Mouse (Mus musculus) hindbrain, embryonic 15.5 days (tissue): ENCODE measurements around the gene Zfp52. TPM values are rescaled to one million over a fixed set of nuclear protein-coding genes. Genes with fewer than 3 reads are reported as not detected.

ENCODE experiments used
- ATAC-seq: fragments of 200-750 bp; cut with Nextera tagmentation; 2 replicates; pipeline ENCODE4 v1.8.0; 2017; ENCODE audit warnings: low read depth, moderate number of reproducible peaks, moderate TSS enrichment; ENCODE audit not compliant: low FRiP score
- H3K27ac ChIP-seq: fragments of 300-500 bp; sonication (generic); replicated peaks from 2 replicates; pipeline ENCODE4 v1.5.1; 2015; ENCODE audit warnings: mild to moderate bottlenecking, inconsistent platforms
- H3K27me3 ChIP-seq: fragments of 300-500 bp; sonication (generic); 2 replicates; pipeline ENCODE4 v1.6.1; 2015; ENCODE audit warnings: control low read depth, inconsistent platforms
- H3K36me3 ChIP-seq: fragments of 300-500 bp; sonication (generic); 2 replicates; pipeline ENCODE4 v1.6.1; 2015; ENCODE audit warnings: control low read depth, inconsistent platforms
- H3K4me1 ChIP-seq: fragments of 300-500 bp; sonication (generic); replicated peaks from 2 replicates; pipeline ENCODE4 v1.6.1; 2015; ENCODE audit warnings: control low read depth, inconsistent platforms
- H3K4me2 ChIP-seq: fragments of 300-500 bp; sonication (generic); 2 replicates; pipeline ENCODE4 v1.6.1; 2015; ENCODE audit warnings: moderate library complexity, mild to moderate bottlenecking, inconsistent platforms
- H3K4me3 ChIP-seq: fragments of 300-500 bp; sonication (generic); 2 replicates; pipeline ENCODE4 v1.5.1; 2015; ENCODE audit warnings: mild to moderate bottlenecking, inconsistent platforms
- H3K9ac ChIP-seq: fragments of 300-500 bp; sonication (generic); 2 replicates; pipeline ENCODE4 v1.6.1; 2015; ENCODE audit warnings: inconsistent platforms
- H3K9me3 ChIP-seq: fragments of 300-500 bp; sonication (generic); 2 replicates; pipeline ENCODE4 v1.6.1; 2016; ENCODE audit warnings: control low read depth, inconsistent platforms
- WGBS: fragments of 180-500 bp; shearing (Covaris S2); methylation state at CpG from one replicate; pipeline ENCODE4 v1.1.7; 2015; 5-methylcytosine and 5-hydroxymethylcytosine counted together
- polyA plus RNA-seq: library from polyadenylated mRNA; unstranded; fragments of >200 nt; fragmentation: Nextera tagmentation; extraction: Ambion mirVana; gene quantifications from 2 replicates; pipeline ENCODE4 v1.2.1, GENCODE M21; 2015

Zfp52 gene
- 2.2 and 2.3 TPM in 2 replicates for polyA plus RNA-seq

DNA sequence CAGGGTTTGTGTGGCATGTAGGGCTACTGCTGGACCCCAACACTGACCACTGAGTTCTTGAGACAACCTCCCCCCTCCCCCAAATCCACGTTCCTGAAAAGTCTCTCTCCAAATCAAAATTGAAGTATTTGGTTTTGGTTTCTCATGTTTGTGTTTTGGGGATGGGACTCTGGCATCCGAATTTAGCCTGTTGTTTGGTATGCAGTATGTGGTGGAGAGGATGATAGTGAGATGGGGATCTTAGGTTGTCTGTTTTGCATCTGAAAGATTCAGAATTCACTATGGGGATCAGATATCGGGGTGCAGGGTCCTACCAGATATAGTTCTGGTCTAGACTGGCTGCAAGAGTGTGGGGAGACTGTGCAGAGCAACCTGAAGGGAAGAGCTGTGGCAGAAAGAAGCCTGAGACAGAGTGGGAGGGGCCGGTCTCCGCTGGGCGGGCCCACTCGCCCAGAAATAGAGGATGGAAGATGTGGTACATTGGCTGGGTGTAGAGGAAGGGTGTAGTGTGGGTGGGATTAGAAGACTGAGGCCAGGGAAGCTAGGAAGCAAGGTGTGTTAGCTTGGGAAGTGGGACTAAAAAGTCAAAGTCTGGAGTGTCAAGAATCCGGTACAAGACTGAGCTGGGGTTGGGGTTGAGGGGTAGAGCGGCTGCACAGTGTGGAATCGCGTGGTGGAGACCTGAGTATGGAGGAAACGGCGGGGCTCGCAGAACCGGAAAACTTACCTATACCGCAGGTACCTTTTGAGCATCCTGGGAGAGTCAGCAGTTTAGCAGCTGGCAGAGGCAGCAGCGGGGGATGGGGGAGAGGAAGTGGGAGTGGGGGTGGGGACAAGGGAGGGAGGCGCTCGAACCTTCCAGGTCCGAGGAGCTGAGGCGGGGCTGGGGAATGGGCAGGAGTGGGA is at the start of gene Zfp52:
Gene Zfp52 (plus strand): TSS at position 444 of the 906 bp plus-strand sequence.
- peaks cover 30% of the 10 kb centered on the region for H3K4me1 ChIP-seq
- 6% methylated on average over 21 of the region's 21 CpGs for WGBS
- H3K9ac ChIP-seq, result peak within 1 kb of the TSS; percentile 39
- H3K27ac ChIP-seq, result peak within 1 kb of the TSS; percentile 52
- H3K4me2 ChIP-seq, result peak within 1 kb of the TSS; percentile 81
- peak; percentile 54 for ATAC-seq
- H3K4me3 ChIP-seq, result peak within 1 kb of the TSS; percentile 48
- no peaks in the 10 kb centered on the region for H3K9me3 ChIP-seq
- H3K36me3 ChIP-seq, result no peaks in the 10 kb centered on the region
- H3K27me3 ChIP-seq, result no peaks in the 10 kb centered on the region

DNA sequence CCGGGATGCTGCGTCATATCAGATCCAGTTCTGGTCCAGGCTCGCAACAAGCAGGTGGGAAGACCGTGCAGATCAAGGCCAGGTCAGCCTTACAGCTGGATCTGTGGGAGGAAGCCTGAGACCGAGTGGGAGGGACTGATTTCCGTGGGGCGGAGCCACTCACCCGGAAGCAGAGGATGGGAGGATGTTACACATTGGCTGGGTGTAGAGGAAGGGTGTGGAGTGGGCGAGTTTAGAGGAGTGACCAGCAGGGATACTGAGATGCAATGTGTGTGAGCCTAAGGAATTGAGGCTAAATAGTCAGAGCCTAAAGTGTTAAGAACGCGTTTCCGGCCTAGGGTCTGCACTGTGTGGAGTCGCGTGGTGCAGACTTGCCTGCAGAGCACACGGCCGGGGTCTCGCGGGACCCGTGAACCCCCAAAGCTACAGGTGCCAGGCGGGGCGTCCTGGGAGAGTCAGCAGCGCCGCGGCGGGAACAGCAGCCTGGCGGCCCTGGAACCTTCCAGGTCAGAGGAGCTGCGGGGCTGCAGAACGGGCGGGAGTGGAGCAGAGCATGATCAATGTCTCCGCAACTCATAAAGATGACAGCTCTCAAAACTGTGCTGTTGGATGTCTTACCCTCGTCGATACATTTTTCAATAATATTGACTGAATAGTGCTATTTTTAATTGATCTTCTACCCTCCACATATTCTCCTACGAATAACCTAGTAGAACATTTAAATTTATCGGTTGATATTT is 46.4 kb upstream of the Zfp52 start, which contains the start of gene Zfp53:
Gene Zfp53 (plus strand): TSS at position 239 of the 740 bp plus-strand sequence.
- Histone ChIP-seq H3K27me3 (no peaks in the 10 kb centered on the region), H3K4me2 (peak within 1 kb of the TSS; percentile 65), H3K4me1 (peaks cover 8% of the 10 kb centered on the region), H3K27ac (peak within 1 kb of the TSS; percentile 84), H3K36me3 (peaks cover 5% of the 10 kb centered on the region; the same call in 1 of the 2 replicates), H3K9me3 (no peaks in the 10 kb centered on the region), H3K9ac (peak within 1 kb of the TSS; percentile 75), H3K4me3 (peak within 1 kb of the TSS; percentile 96)
- WGBS, result 1% methylated on average over 34 of the region's 34 CpGs
- peak; percentile 100 for ATAC-seq

DNA sequence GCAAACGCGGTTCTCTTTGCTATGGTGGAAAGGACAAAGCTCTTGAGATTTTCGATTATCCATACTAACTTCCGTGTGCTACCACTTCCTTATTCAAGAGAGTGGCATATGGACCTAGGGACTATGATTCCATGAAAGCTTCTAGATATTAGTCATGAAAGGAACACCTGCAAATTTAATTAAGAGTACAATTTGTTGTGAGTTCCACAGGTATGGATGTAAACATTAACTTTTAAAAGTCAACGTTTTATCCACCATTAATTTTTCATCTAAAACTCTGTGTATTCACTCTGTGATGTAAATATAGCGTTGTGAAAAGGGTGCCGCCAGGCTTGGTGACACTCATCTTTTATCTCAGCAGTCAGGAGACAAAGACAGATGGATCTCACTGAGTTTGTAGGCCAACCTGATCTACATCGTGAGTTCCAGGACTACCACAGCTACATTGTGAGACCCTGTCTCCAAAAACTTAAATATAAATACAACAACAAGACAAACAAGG is 45.8 kb upstream of the Zfp52 start:
- Histone ChIP-seq H3K4me2 (peak overlapping the region; percentile 65), H3K27me3 (no peaks in the 10 kb centered on the region), H3K9me3 (no peaks in the 10 kb centered on the region), H3K36me3 (peaks cover 5% of the 10 kb centered on the region; the same call in 1 of the 2 replicates), H3K27ac (peak overlapping the region; percentile 84; the same call in 1 of the 2 replicates), H3K9ac (peak overlapping the region; percentile 75), H3K4me3 (peak overlapping the region; percentile 96), H3K4me1 (peaks cover 8% of the 10 kb centered on the region)
- WGBS, result 17% methylated on average over 8 of the region's 8 CpGs
- ATAC-seq, result no peak

GRCm38 (mm10) chr17:21501365-21501764 is 34.0 kb upstream of the Zfp52 start:
- no peak overlapping the region for H3K9ac ChIP-seq
- H3K4me2 ChIP-seq, result no peak overlapping the region
- 90% methylated on average over 1 of the region's 1 CpGs for WGBS
- no peaks in the 10 kb centered on the region for H3K27me3 ChIP-seq
- H3K4me1 ChIP-seq, result no peaks in the 10 kb centered on the region
- 0 out of 2 replicates have a peak, but pooled peaks cover under 1% of the 10 kb centered on the region for H3K9me3 ChIP-seq
- H3K27ac ChIP-seq, result no peak overlapping the region
- no peak for ATAC-seq
- peaks cover 6% of the 10 kb centered on the region for H3K36me3 ChIP-seq
- no peak overlapping the region for H3K4me3 ChIP-seq

GRCm38 (mm10) chr17:21504524-21504923 is 30.8 kb upstream of the Zfp52 start:
- no peaks in the 10 kb centered on the region for H3K4me1 ChIP-seq
- H3K4me3 ChIP-seq, result no peak overlapping the region
- no peaks in the 10 kb centered on the region for H3K9me3 ChIP-seq
- H3K27me3 ChIP-seq, result no peaks in the 10 kb centered on the region
- H3K36me3 ChIP-seq, result peaks cover 20% of the 10 kb centered on the region
- H3K27ac ChIP-seq, result no peak overlapping the region
- no peak overlapping the region for H3K9ac ChIP-seq
- H3K4me2 ChIP-seq, result no peak overlapping the region
- ATAC-seq, result no peak
- WGBS, result 96% methylated on average over 1 of the region's 1 CpGs

DNA sequence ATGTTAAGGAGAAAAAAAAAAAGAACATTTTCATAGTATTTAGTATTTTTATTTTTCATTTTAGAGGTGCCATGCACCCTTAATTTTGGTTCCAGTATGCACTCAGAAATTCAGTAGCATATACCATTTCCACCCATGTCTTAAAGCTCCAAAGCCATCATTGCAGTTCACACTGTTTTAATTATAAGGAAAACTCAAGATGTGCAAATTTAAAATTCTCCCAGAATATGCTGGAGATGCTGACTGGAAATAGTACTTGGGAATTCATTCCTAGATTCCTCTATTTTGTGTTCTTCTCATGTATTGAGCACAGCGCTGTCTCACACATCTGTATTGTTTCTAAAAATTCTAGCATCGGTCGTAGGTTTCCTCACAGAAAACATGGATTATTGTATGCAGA is 29.1 kb upstream of the Zfp52 start:
- no peak overlapping the region for H3K27ac ChIP-seq
- no peaks in the 10 kb centered on the region for H3K4me1 ChIP-seq
- no peak overlapping the region for H3K4me2 ChIP-seq
- no peak for ATAC-seq
- H3K9me3 ChIP-seq, result no peaks in the 10 kb centered on the region
- H3K9ac ChIP-seq, result no peak overlapping the region
- no peak overlapping the region for H3K4me3 ChIP-seq
- peaks cover 26% of the 10 kb centered on the region for H3K36me3 ChIP-seq
- WGBS, result 96% methylated on average over 3 of the region's 3 CpGs
- no peaks in the 10 kb centered on the region for H3K27me3 ChIP-seq

- no peak overlapping the region for H3K4me3 ChIP-seq
- no peak overlapping the region for H3K27ac ChIP-seq
- ATAC-seq, result no peak
- H3K4me2 ChIP-seq, result no peak overlapping the region
- peaks cover 22% of the 10 kb centered on the region for H3K36me3 ChIP-seq
- H3K4me1 ChIP-seq, result no peaks in the 10 kb centered on the region
- no peak overlapping the region for H3K9ac ChIP-seq
- H3K27me3 ChIP-seq, result no peaks in the 10 kb centered on the region
- no peaks in the 10 kb centered on the region for H3K9me3 ChIP-seq
Observed at GRCm38 (mm10) chr17:21509756-21510155, 25.6 kb upstream of the Zfp52 start.

DNA sequence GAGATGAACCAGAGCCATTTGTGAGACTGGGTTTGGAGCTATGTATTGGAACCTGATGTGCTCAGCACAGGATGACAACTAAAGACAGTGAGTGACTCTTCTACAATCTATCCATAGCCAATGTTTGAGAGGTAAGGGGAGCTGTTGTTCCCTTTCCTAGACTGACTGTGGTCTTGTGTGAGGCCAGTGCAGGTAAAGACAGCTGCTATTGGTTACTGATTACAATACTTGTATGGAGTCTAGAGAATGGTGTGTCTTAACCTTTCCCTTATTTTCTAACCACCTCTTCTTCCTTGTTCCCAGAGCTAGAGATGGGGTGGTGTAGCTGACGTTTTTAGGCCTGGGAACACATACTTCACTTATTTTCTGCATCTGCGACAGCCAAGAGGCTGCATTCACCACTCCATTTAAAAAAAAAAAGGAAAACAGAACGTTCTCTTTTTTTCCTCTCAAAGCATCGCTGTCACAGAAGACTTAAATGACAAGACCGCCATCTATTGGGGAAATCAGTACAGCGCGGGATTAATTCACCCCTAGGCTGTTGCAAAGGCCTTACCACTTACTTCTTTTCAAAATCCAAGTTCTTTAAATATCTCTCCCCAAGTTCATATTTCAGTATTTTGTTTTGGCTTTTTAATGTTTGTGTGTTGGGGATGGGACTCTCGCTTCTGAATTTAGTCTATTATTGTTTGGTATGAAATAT is 19.8 kb upstream of the Zfp52 start:
- peak; percentile 44 for ATAC-seq
- WGBS, result 2% methylated on average over 8 of the region's 8 CpGs
- Histone ChIP-seq H3K9ac (peak overlapping the region; percentile 58), H3K4me1 (peaks cover 17% of the 10 kb centered on the region), H3K27ac (peak overlapping the region; percentile 77), H3K4me2 (peak overlapping the region; percentile 84), H3K27me3 (no peaks in the 10 kb centered on the region), H3K4me3 (peak overlapping the region; percentile 53), H3K9me3 (no peaks in the 10 kb centered on the region), H3K36me3 (peaks cover 4% of the 10 kb centered on the region)

- H3K36me3 ChIP-seq, result no peaks in the 10 kb centered on the region
- peak overlapping the region; percentile 58 for H3K9ac ChIP-seq
- H3K27ac ChIP-seq, result peak overlapping the region; percentile 77
- no peaks in the 10 kb centered on the region for H3K27me3 ChIP-seq
- 0% methylated on average over 37 of the region's 37 CpGs for WGBS
- ATAC-seq, result peak; percentile 92
- H3K9me3 ChIP-seq, result no peaks in the 10 kb centered on the region
- peak overlapping the region; percentile 53 for H3K4me3 ChIP-seq
- peaks cover 17% of the 10 kb centered on the region for H3K4me1 ChIP-seq
- peak overlapping the region; percentile 84 for H3K4me2 ChIP-seq
Observed at GRCm38 (mm10) chr17:21516201-21517129, 18.9 kb upstream of the Zfp52 start.

DNA sequence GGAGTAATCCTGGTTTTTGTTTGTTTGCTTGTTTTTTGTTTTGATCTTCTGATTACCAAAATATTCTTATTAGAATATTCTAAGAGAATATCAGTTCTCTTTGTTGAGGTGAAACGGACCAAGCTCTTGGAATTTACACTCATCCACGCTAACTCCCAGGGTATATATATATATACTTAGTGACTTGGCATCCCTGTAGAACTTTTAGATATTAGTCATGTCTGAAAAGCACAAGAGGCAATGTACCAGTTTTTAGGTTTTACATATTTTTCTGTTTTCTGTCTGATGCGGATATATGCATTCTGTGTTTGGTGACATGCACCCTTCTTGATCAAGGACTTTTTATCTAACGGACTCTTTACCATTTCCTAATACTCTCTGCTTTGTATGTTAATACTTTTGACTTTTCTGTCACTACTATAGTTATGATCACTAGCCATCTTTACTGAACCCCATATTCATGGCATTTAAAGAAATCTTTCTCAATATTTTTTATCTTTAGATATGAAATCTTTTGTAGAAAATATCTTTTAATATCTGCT is 18.1 kb upstream of the Zfp52 start:
- WGBS, result 34% methylated on average over 4 of the region's 4 CpGs
- H3K4me2 ChIP-seq, result peak overlapping the region; percentile 84
- H3K9ac ChIP-seq, result peak overlapping the region; percentile 58
- H3K9me3 ChIP-seq, result no peaks in the 10 kb centered on the region
- peaks cover 17% of the 10 kb centered on the region for H3K4me1 ChIP-seq
- no peaks in the 10 kb centered on the region for H3K36me3 ChIP-seq
- no peaks in the 10 kb centered on the region for H3K27me3 ChIP-seq
- no peak for ATAC-seq
- H3K27ac ChIP-seq, result peak overlapping the region; percentile 77
- peak overlapping the region; percentile 53 for H3K4me3 ChIP-seq
